ENCODE assay signal across 11 mouse cellular contexts in the genomic region with DNA sequence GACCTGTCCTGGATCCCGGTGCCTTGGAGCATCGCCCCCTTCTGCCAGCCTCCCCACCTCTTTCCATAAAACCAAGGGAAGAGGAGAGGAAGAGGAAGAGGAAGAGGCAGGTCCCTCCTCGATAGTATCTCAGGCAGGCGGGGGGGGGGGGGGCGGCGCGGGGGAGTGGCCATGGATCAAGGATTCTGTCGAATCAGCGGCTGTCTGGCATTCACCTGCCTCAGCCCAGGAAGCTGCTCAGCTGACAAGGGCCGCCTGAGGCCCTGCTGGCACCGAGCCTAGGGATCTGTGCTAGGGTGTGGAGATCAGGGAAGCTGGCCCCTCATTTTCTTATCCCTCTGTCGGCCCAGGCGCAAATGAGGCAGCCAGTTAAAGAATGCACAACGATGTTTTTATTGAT. TPM values are rescaled to one million over a fixed set of nuclear protein-coding genes. Genes with fewer than 3 reads are reported as not detected.
DNase-seq lines count a peak whose midpoint lies in the region; ATAC-seq and TF ChIP-seq lines count a peak whose summit lies in the region.
"Had no signal": no experiment of that assay in that cellular context is flagged by ENCODE, and none has a peak within 500 bp of the region (broad histone marks: within the 10 kb centered on the region; RNA-seq: fewer than 3 reads in every experiment).

No protein-coding gene starts in this region.

- no peak overlapping the region for H3K9ac ChIP-seq in stomach, postnatal 0 days (ENCODE audit: low read length)

- TF ChIP-seq EP300 in stomach, postnatal 0 days (optimal IDR thresholded peaks at IDR 0.05): no peak

- H3K4me3 ChIP-seq in stomach, postnatal 0 days (ENCODE audit: low read depth, low read length): no peak overlapping the region

- ATAC-seq in stomach, postnatal 0 days (ENCODE audit: low FRiP score, low TSS enrichment): no peak

- no peaks in the 10 kb centered on the region for H3K36me3 ChIP-seq in stomach, postnatal 0 days (ENCODE audit: control insufficient read depth, insufficient read depth, low read length)

- 31% methylated on average over 9 of the region's 14 CpGs for WGBS in stomach, postnatal 0 days

- no peaks in the 10 kb centered on the region for H3K27me3 ChIP-seq in stomach, postnatal 0 days (ENCODE audit: control insufficient read depth, insufficient read depth, low read length)

- H3K4me2 ChIP-seq in stomach, postnatal 0 days (replicated peaks; ENCODE audit: low read depth): no peak overlapping the region

- H3K27ac ChIP-seq in stomach, postnatal 0 days (replicated peaks): no peak overlapping the region

- TF ChIP-seq CTCF in stomach, postnatal 0 days (IDR thresholded peaks at IDR 0.05; ENCODE audit: low read depth): no peak

- H3K4me1 ChIP-seq in stomach, postnatal 0 days (replicated peaks; ENCODE audit: control insufficient read depth, insufficient read depth): no peaks in the 10 kb centered on the region

- no peaks in the 10 kb centered on the region for H3K9me3 ChIP-seq in stomach, postnatal 0 days (ENCODE audit: control insufficient read depth, low read length)

- peak; percentile 25 to 61 for DNase-seq in cerebellum, postnatal 25 days
- DNase-seq in cerebellum, adult 18-20 months: no peak
- peak; percentile 65 for DNase-seq in testis, postnatal 10 days (ENCODE audit: low spot score)
- no peak for DNase-seq in testis, postnatal 14 days (ENCODE audit: low spot score)
- DNase-seq in kidney, postnatal 10 days: peak; percentile 68
- peak; percentile 64 for DNase-seq in stomach, postnatal 0 days (ENCODE audit: low spot score)
- DNase-seq in left cerebral cortex, adult 8-10 months (ENCODE audit: low spot score in 2 of 2): no peak
- DNase-seq in neural tube, embryonic 10.5 days (ENCODE audit: extremely low spot score, low spot score): no peak
- DNase-seq: B cell, adult 2 months had no signal

RNA-seq across cellular contexts. Expression of a gene that starts 2.2 kb away (rescaled TPM):
- 0.02 TPM in 1 of 2 replicates, not detected in the other for polyA plus RNA-seq in stomach, postnatal 0 days (2015; fragmentation: Nextera tagmentation; extraction: Ambion mirVana)
- total RNA-seq in left cerebral cortex, adult 8-10 months (2022): not detected
- total RNA-seq: adrenal gland, adult 18-20 months; left cerebral cortex, adult 18-20 months had no signal

RNA-seq across cellular contexts. Expression of a gene that starts 33.0 kb away (rescaled TPM):
- polyA plus RNA-seq in stomach, postnatal 0 days (2015; fragmentation: Nextera tagmentation; extraction: Ambion mirVana): 1.3 and 2.1 TPM in 2 replicates
- under 1 TPM in 2 of 4 experiments, not detected in 2; 0.11 to 0.16 TPM for total RNA-seq in left cerebral cortex, adult 8-10 months (2022)
- total RNA-seq: adrenal gland, adult 18-20 months; left cerebral cortex, adult 18-20 months had no signal

RNA-seq across cellular contexts. Expression of a gene that starts 38.6 kb away (rescaled TPM):
- polyA plus RNA-seq in stomach, postnatal 0 days (2015; fragmentation: Nextera tagmentation; extraction: Ambion mirVana): 0.23 and 0.27 TPM in 2 replicates
- 1 to 10 TPM in 1 of 4 experiments, not detected in 3; 1.6 TPM for total RNA-seq in left cerebral cortex, adult 8-10 months (2022)
- total RNA-seq: left cerebral cortex, adult 18-20 months had no signal

Comparison
In these comparisons a context has a peak if more than half of its experiments do, and no peak if none do; other contexts are left out.
1. DNase-seq: peak in cerebellum, postnatal 25 days (2 of 2), testis, postnatal 10 days (single experiment), kidney, postnatal 10 days (single experiment) and stomach, postnatal 0 days (single experiment); none in cerebellum, adult 18-20 months (0 of 2), testis, postnatal 14 days (single experiment), left cerebral cortex, adult 8-10 months (0 of 2) and neural tube, embryonic 10.5 days (single experiment).